Mouse (Mus musculus): ENCODE results near the gene Tfap4.

Tfap4 gene

GRCm38 (mm10) chr16:4521735-4522530 lies 37.7 kb downstream of the Tfap4 start:
- in situ Hi-C loops (cut with MboI, MseI): no loop called here

DNA sequence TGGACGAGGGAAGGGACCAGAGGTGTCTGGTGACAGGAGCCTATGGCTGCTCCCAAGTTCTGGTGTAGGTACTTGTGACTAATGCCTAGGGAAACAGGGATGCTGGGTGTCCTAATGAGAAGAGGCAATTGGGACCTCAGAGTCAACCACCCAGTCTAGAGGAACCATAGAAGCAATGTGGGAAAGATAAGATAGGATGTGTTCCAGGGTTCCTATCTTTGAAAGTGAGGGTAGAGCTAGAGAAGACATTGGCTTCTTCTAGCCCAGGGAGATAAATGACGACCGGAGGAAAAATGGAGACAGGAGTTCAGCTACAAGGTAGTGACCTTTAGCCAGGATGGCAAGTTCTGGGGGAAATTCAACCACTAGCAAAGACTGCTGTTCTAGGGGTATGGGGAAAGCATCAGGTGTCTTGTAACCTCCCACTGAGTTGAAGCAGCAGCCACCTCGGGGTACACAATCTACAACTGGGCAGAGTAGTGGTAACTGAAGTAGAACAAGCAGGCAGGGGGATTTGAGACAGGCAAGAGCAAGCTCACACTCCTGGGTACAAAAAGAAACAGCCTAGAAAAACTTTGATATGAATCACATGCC lies 38.5 kb downstream of the Tfap4 start:
- in situ Hi-C loops (cut with MboI, MseI): no loop called here

DNA sequence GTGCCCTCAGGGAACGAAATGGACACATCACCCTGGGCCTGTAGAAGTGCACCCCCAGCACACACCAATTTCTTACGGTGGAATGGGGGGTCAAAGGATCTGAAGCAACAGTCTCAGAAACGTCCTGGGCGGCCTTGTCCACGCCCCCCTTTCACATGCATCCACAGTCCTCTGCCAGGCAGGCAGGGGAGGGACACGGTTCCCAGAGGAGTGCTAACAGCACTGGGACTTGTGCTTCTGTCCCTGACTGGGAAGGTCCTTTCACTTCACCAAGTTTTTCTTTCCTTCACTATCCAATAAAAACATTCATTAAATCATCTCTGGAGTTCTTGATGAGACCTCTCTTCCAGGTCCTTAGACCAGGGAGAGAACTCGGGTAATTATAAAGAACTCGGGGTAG lies 39.0 kb downstream of the Tfap4 start:
- in situ Hi-C loops (cut with MboI, MseI): no loop called here

- in situ Hi-C loops (cut with MboI, MseI): no loop called here
These were observed 39.8 kb downstream of the Tfap4 start for GRCm38 (mm10) chr16:4519825-4520224.

- in situ Hi-C loops (cut with MboI, MseI): no loop called here
These were observed 40.5 kb downstream of the Tfap4 start for GRCm38 (mm10) chr16:4519157-4519556.

DNA sequence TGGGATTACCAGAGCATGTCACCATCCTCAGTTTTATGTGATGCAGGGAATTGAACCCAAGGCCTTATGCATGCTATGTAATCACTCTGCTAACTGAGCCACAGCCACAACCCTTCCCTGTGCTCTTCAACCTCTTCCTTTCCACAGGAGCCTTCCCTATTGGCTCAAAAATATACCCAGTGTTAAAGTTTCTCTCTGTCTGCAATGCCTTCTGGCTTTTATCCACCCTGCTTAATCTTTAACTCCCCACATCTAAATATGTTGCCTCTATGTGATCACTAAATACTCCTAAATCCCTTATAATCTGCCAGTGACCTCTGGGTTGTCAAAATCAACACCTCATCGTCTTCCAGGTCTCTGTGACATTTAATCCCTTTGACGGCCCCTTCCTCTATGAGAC lies 41.7 kb downstream of the Tfap4 start:
- in situ Hi-C loops (cut with MboI, MseI): no loop called here

DNA sequence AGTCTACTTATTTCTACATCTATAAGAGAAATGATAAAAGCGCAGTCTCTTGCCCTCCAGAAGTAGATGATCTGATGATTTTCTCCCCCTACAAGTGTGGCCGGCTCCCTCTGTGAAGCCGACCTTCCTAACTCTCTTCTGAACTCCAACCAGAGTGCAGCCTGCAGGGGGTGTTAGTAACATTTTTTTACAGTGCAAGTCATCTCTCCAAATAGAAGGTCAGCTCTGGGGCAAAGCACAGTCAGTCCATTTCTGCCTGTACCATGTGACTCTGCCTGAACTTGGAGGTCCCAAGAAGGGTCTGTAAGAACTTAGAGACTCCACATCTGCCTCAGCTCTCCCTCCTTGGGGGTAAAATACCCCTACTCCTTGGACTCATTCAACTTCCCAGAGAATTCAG lies 45.3 kb downstream of the Tfap4 start:
- in situ Hi-C loops (cut with MboI, MseI): no loop called here

- in situ Hi-C loops (cut with MboI, MseI): no loop called here
These were observed 46.8 kb downstream of the Tfap4 start for GRCm38 (mm10) chr16:4512661-4513438.

DNA sequence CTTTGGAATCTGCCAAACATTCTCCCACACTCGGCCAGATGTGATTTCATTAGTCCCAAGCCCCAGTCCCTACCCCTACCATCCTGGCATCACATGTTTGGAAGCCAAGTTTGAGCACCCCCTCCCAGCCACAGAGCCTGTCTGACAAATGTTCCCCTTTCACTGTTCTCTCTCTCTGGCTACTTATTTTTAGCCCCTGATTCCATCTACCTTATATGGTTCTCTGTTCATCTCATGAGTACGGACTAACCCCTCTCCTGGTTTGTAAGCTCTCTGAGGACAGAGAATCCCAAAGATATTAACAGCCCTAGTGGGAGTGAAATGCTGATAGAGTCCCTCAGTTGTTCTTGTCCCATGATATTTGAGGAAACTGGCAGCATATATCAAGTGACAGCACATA lies 48.3 kb downstream of the Tfap4 start:
- in situ Hi-C loops (cut with MboI, MseI): no loop called here

- in situ Hi-C loops (cut with MboI, MseI): no loop called here
These were observed 53.5 kb downstream of the Tfap4 start for GRCm38 (mm10) chr16:4506181-4506580.

- in situ Hi-C loops (cut with MboI, MseI): no loop called here
These were observed 56.2 kb downstream of the Tfap4 start for GRCm38 (mm10) chr16:4503495-4503894.

DNA sequence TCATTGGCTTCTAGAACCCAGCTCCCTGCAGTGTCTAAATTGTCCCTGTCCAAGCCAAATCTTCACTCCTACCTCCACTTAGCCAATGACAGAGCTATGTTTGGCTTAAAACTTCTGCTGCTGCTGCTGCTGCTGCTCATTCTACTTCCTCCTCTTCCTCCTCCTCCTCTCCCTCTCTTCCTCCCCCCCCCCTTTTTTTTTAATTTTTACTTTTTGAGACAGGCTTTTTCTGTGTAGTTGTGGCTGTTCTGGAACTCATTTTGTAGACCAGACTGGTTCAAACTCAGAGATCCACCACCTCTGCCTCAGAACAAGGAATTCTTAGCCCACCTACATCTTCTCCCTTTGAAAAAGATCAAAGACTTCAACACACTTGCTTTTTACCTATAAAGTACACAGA lies 57.1 kb downstream of the Tfap4 start:
- in situ Hi-C loops (cut with MboI, MseI): no loop called here

DNA sequence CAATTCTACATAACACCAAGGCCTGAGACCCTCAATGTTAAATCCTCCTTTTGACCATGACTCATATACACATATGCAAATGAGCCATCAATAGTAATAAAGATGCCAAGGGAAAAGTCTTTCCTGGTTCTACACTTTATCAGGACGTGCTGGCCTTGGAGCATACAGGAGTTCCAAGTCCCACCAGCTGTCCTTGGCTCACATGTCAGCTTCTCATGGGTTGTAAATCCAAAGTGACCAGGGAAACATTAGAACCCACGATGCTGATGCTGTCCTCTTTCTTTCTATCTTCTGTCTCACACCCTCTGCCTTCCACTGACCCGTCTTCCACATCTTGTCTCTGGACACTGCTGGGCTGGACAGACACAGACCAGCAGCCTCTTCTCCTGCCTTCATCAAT lies 58.0 kb downstream of the Tfap4 start:
- in situ Hi-C loops (cut with MboI, MseI): no loop called here

- in situ Hi-C loops (cut with MboI, MseI): no loop called here
These were observed 58.9 kb downstream of the Tfap4 start for GRCm38 (mm10) chr16:4500598-4501385.

- in situ Hi-C loops (cut with MboI, MseI): no loop called here
These were observed 61.7 kb downstream of the Tfap4 start for GRCm38 (mm10) chr16:4497762-4498607.

DNA sequence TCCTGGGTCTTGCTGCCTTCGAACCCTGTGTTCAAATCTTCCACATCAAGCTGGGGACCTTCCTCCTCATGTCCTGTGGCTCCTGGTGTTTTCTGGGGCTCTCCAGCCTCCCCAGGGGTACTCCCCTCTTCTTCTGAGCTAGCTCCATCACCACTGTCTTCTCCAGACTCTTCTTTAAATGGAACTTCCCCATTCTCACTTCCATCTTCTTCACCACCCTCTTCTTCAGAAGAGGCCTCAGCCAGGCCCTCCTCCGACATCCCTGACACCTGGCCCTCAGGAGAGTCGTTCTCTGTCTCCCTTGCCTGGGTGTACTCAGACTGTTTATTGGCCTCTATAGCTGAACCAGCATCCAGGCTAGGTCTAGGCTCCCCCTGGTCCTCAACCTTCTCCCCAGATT lies 63.2 kb downstream of the Tfap4 start:
- in situ Hi-C loops (cut with MboI, MseI): no loop called here

DNA sequence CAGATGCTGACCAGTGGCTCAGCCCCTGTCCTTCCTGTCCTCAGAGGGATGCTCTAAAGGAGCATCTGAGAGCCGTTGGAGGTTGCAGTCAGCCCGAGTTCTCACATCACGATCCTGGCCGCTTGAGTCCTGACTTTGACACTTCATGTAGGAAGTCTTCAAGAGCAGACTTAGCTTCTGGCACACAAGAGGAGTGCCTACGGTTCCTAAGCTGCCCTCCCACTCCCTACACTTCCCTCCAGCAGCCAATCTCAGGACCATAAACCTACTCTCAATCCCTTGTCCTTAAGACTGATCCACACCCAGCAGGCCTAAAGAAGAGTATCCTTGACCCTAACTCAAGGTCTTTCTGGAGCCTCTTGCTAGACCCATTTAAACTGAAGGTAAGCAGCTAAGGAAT lies 63.8 kb downstream of the Tfap4 start:
- in situ Hi-C loops (cut with MboI, MseI): no loop called here

Measured in regulatory T cell (primary cell).